Mouse (Mus musculus): Measurements from ENCODE around the gene Srd5a3.

The Srd5a3 gene

GRCm38 (mm10) chr5:76139808-76140729, at the start of gene Srd5a3:
Gene Srd5a3, plus strand, starts transcription at chr5:76140271.
- in situ Hi-C loops (cut with MboI; ENCODE audit: low pct_unique_long_range_greater_than_20kb in 1 of 2, low sequenced_read_pairs in 2 of 2, unreplicated experiment in 1 of 2), result no loop called here

GRCm38 (mm10) chr5:76103809-76104208, 36.3 kb upstream of the Srd5a3 start:
- in situ Hi-C loops (cut with MboI; ENCODE audit: low pct_unique_long_range_greater_than_20kb in 1 of 2, low sequenced_read_pairs in 2 of 2, unreplicated experiment in 1 of 2), result loop anchor here in 1 of 2 experiments (25.0 kb wide), 1 partner anchor 892 kb away; no protein-coding TSS in a partner anchor

DNA sequence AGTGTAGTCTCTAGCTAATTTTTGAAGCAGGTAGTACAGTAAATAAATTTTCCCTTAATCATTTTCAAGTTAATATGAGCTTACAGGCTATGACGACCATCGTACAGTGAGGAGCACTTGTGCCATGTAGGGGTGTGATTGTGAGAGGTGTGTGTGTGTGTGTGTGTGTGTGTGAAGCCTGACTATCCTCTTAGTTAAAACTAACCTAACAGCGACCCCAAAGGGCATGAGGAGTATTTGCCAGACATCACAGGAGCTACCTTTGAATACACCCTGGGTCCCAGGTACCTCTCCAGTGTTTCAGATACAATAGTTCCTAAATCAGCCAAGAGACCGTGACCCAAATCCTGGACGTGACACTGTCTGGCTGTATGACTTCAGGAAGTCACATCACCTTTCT, 32.8 kb upstream of the Srd5a3 start:
- in situ Hi-C loops (cut with MboI; ENCODE audit: low pct_unique_long_range_greater_than_20kb in 1 of 2, low sequenced_read_pairs in 2 of 2, unreplicated experiment in 1 of 2), result loop anchor here in 1 of 2 experiments (25.0 kb wide), 1 partner anchor 895 kb away; no protein-coding TSS in a partner anchor

GRCm38 (mm10) chr5:76108496-76108895, 31.6 kb upstream of the Srd5a3 start:
- in situ Hi-C loops (cut with MboI; ENCODE audit: low pct_unique_long_range_greater_than_20kb in 1 of 2, low sequenced_read_pairs in 2 of 2, unreplicated experiment in 1 of 2), result loop anchor here in 1 of 2 experiments (25.0 kb wide), 1 partner anchor 896 kb away; no protein-coding TSS in a partner anchor

DNA sequence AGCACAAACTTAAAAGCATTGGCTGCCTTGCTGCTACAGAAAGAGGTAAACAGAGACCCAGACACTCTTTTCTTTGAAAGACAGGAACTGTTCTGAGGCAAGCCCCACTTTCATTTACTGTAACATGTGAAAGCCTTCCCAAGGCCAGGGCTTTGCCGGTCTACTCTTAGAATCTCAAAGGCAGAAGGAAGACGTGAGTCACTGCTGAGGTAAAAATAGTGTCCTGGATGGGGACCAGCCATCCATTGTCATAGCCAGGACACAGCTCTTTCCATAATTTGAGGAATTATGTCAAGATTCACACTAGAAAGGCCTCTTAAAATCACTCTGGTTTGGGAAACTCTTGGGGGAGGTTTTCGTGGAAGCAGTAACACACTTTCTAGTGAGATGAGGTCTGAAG, 28.9 kb upstream of the Srd5a3 start:
- in situ Hi-C loops (cut with MboI; ENCODE audit: low pct_unique_long_range_greater_than_20kb in 1 of 2, low sequenced_read_pairs in 2 of 2, unreplicated experiment in 1 of 2), result loop anchor here in 1 of 2 experiments (10.0 to 25.0 kb wide), 2 partner anchors 76 to 899 kb away; no protein-coding TSS in a partner anchor

DNA sequence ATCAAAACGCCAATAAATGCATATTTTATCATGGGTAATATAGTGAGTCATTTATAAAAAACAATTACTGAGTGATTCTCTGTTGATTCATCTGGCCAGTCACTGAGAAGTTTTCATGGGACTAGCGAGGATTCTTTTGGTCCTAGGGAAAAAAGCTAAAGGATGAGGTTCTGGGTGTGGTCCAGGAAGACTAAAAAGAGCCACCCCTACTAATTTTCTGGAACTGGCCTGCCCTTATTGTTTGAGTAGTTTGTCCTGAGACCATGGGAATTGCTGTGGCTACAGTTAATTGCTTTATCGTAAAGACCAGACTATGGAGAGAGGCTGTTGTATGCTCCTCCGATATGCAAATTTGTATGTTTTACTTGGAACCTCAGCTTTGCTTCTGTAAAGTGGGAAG, 28.1 kb upstream of the Srd5a3 start:
- in situ Hi-C loops (cut with MboI; ENCODE audit: low pct_unique_long_range_greater_than_20kb in 1 of 2, low sequenced_read_pairs in 2 of 2, unreplicated experiment in 1 of 2), result loop anchor here in 1 of 2 experiments (10.0 to 25.0 kb wide), 2 partner anchors 77 to 900 kb away; no protein-coding TSS in a partner anchor

- in situ Hi-C loops (cut with MboI; ENCODE audit: low pct_unique_long_range_greater_than_20kb in 1 of 2, low sequenced_read_pairs in 2 of 2, unreplicated experiment in 1 of 2), result loop anchor here in 1 of 2 experiments (10.0 to 25.0 kb wide), 2 partner anchors 81 to 903 kb away; no protein-coding TSS in a partner anchor
Measured at GRCm38 (mm10) chr5:76115436-76116041, 24.5 kb upstream of the Srd5a3 start.

- in situ Hi-C loops (cut with MboI; ENCODE audit: low pct_unique_long_range_greater_than_20kb in 1 of 2, low sequenced_read_pairs in 2 of 2, unreplicated experiment in 1 of 2), result loop anchor here in 1 of 2 experiments (10.0 to 25.0 kb wide), 2 partner anchors 84 to 906 kb away; no protein-coding TSS in a partner anchor
Measured at GRCm38 (mm10) chr5:76118441-76118840, 21.6 kb upstream of the Srd5a3 start.

DNA sequence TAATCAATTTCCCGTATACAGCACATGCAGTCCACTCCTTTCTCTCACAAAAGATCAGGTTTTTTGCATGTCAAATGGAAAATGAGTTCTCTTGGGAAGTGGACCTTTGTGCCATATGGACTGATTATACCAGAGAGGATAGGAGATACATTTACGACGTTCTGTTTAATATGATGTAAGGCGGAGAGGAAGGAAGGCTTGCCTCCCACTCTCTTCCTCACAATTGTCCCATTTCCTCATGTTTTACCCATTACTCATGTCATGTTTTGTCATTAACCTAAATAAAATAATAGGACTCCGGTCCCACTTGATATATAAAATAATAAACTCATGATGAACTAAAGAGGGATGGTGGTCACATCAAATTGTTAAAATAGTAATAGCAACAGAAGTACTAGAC, 19.4 kb upstream of the Srd5a3 start:
- in situ Hi-C loops (cut with MboI; ENCODE audit: low pct_unique_long_range_greater_than_20kb in 1 of 2, low sequenced_read_pairs in 2 of 2, unreplicated experiment in 1 of 2), result loop anchor here (5.0 to 25.0 kb wide), 3 partner anchors 248 to 908 kb away; no protein-coding TSS in a partner anchor

GRCm38 (mm10) chr5:76127584-76128316, 12.3 kb upstream of the Srd5a3 start:
- in situ Hi-C loops (cut with MboI; ENCODE audit: low pct_unique_long_range_greater_than_20kb in 1 of 2, low sequenced_read_pairs in 2 of 2, unreplicated experiment in 1 of 2), result no loop called here

DNA sequence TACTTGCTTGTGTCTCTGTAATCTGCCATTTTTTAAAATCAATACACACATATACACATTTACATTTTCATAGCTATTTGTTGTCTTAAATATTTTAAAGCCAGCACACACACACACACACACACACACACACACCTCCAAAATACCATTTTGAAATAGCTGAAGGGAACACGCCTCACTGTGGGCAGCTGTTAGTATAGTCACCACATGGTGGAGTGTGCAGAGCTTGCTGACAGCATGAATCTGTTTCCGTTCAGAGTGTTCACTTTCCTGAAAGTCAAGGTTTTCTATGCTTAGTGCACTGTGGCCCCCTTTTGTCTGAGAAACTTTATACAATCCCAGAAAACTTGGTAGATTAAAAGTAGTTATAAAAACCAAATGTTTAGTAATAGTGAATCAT, 9.8 kb upstream of the Srd5a3 start:
- in situ Hi-C loops (cut with MboI; ENCODE audit: low pct_unique_long_range_greater_than_20kb in 1 of 2, low sequenced_read_pairs in 2 of 2, unreplicated experiment in 1 of 2), result no loop called here

- in situ Hi-C loops (cut with MboI; ENCODE audit: low pct_unique_long_range_greater_than_20kb in 1 of 2, low sequenced_read_pairs in 2 of 2, unreplicated experiment in 1 of 2), result no loop called here
Measured at GRCm38 (mm10) chr5:76131990-76132389, 8.1 kb upstream of the Srd5a3 start.

DNA sequence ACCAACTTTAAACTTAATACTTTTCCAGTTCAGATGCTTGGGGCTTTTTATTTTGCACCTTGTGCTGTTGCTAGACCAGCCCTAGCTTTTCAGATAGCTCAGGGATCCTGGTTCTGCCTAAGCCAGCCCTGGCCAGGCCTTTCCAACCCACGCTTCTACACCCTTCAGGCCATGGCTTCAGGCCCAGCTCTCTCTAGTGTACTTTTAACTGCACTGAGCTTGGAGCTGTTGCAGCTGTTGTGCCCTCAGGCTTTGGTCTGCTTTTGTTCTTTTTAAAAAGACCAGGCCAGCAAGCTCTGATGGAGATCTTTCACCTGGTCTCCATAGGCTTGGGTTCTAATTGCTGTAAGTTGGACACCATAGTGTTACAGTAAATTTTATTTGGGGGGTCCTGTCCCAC, 4.4 kb upstream of the Srd5a3 start:
- in situ Hi-C loops (cut with MboI; ENCODE audit: low pct_unique_long_range_greater_than_20kb in 1 of 2, low sequenced_read_pairs in 2 of 2, unreplicated experiment in 1 of 2), result no loop called here

GRCm38 (mm10) chr5:76136271-76136670, 3.8 kb upstream of the Srd5a3 start:
- in situ Hi-C loops (cut with MboI; ENCODE audit: low pct_unique_long_range_greater_than_20kb in 1 of 2, low sequenced_read_pairs in 2 of 2, unreplicated experiment in 1 of 2), result no loop called here

DNA sequence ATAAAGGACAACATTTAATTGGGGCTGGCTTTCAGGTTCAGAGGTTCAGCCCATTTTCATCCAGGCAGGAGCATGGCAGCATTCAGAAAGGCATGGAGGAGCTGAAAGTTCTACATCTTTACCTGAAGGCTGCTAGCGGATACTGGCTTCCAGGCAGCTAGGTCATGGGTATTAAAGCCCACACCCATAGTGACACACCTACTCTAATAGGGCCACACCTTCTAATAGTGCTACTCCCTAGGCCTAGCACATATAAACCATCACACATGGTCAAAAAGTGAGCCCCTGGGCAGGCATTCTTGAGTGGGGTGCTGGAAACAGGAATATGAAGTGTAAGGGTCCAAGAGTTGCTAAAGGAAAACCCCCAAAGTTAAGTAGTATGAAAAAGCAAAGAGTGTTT, 2.5 kb upstream of the Srd5a3 start:
- in situ Hi-C loops (cut with MboI; ENCODE audit: low pct_unique_long_range_greater_than_20kb in 1 of 2, low sequenced_read_pairs in 2 of 2, unreplicated experiment in 1 of 2), result no loop called here

DNA sequence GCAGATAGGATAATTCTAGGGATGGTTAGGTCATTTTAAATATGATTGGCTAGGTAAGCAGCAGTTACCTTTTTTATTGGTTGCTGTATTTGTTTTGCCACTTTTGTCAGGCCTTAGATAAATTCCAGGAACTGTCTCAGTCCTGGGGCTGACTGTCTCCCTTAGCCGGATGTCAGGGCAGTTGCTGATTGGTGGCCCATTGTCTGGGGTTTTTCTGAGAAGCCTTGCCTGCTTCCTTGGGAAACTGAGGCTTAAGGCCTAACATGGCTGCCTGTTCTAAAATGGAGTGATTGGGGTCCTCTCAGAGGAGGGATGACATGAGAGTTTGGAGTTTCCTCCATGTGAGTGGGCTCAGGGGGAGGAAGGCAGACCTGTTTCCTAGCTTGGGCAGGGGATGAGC, 2.0 kb upstream of the Srd5a3 start:
- in situ Hi-C loops (cut with MboI; ENCODE audit: low pct_unique_long_range_greater_than_20kb in 1 of 2, low sequenced_read_pairs in 2 of 2, unreplicated experiment in 1 of 2), result no loop called here

- in situ Hi-C loops (cut with MboI; ENCODE audit: low pct_unique_long_range_greater_than_20kb in 1 of 2, low sequenced_read_pairs in 2 of 2, unreplicated experiment in 1 of 2), result no loop called here
Measured at GRCm38 (mm10) chr5:76138512-76138911, 1.6 kb upstream of the Srd5a3 start.

GRCm38 (mm10) chr5:76139171-76139671, 850 bp upstream of the Srd5a3 start:
- in situ Hi-C loops (cut with MboI; ENCODE audit: low pct_unique_long_range_greater_than_20kb in 1 of 2, low sequenced_read_pairs in 2 of 2, unreplicated experiment in 1 of 2), result no loop called here

Data from mouse embryonic stem cell (cell line).